Mouse (Mus musculus): ENCODE results near the gene Timm10. TPM values are rescaled to one million over a fixed set of nuclear protein-coding genes. Genes with fewer than 3 reads are reported as not detected.
A peak's percentile ranks its signal among the peaks of the same experiment; 100 is the strongest.

The Timm10 gene
- polyA plus RNA-seq, 1 experiment, result 134 TPM

GRCm38 (mm10) chr2:84803963-84804362 is 22.8 kb upstream of the Timm10 start:
- Histone ChIP-seq H3K4me1 (ENCODE audit: control insufficient read depth, insufficient read depth, insufficient read length, low read length) (no peaks in the 10 kb centered on the region), H3K4me3 (ENCODE audit: insufficient read depth, low read depth, low read length) (no peak overlapping the region), H3K27ac (replicated peaks; ENCODE audit: low read depth, low read length) (no peak overlapping the region)

GRCm38 (mm10) chr2:84806546-84806945 is 20.3 kb upstream of the Timm10 start:
- Histone ChIP-seq H3K4me3 (ENCODE audit: insufficient read depth, low read depth, low read length) (no peak overlapping the region), H3K27ac (replicated peaks; ENCODE audit: low read depth, low read length) (no peak overlapping the region), H3K4me1 (ENCODE audit: control insufficient read depth, insufficient read depth, insufficient read length, low read length) (peaks cover 5% of the 10 kb centered on the region; the same call in 1 of the 2 replicates)

GRCm38 (mm10) chr2:84809330-84809729 is 17.5 kb upstream of the Timm10 start:
- Histone ChIP-seq H3K4me3 (ENCODE audit: insufficient read depth, low read depth, low read length) (no peak overlapping the region), H3K4me1 (ENCODE audit: control insufficient read depth, insufficient read depth, insufficient read length, low read length) (peaks cover 5% of the 10 kb centered on the region; the same call in 1 of the 2 replicates), H3K27ac (replicated peaks; ENCODE audit: low read depth, low read length) (no peak overlapping the region)

GRCm38 (mm10) chr2:84810526-84810885 is 16.3 kb upstream of the Timm10 start:
- peaks cover 5% of the 10 kb centered on the region; the same call in 1 of the 2 replicates for H3K4me1 ChIP-seq (ENCODE audit: control insufficient read depth, insufficient read depth, insufficient read length, low read length)
- H3K4me3 ChIP-seq (ENCODE audit: insufficient read depth, low read depth, low read length), result no peak overlapping the region
- no peak overlapping the region for H3K27ac ChIP-seq (replicated peaks; ENCODE audit: low read depth, low read length)

GRCm38 (mm10) chr2:84810886-84811577 is 15.8 kb upstream of the Timm10 start:
- Histone ChIP-seq H3K4me3 (ENCODE audit: insufficient read depth, low read depth, low read length) (peak overlapping the region; percentile 57), H3K27ac (replicated peaks; ENCODE audit: low read depth, low read length) (no peak overlapping the region), H3K4me1 (ENCODE audit: control insufficient read depth, insufficient read depth, insufficient read length, low read length) (peaks cover 5% of the 10 kb centered on the region; the same call in 1 of the 2 replicates)

GRCm38 (mm10) chr2:84811880-84812279 is 14.9 kb upstream of the Timm10 start:
- Histone ChIP-seq H3K27ac (replicated peaks; ENCODE audit: low read depth, low read length) (no peak overlapping the region), H3K4me3 (ENCODE audit: insufficient read depth, low read depth, low read length) (no peak overlapping the region), H3K4me1 (ENCODE audit: control insufficient read depth, insufficient read depth, insufficient read length, low read length) (peaks cover 5% of the 10 kb centered on the region; the same call in 1 of the 2 replicates)

GRCm38 (mm10) chr2:84812676-84813075 is 14.1 kb upstream of the Timm10 start:
- Histone ChIP-seq H3K4me3 (ENCODE audit: insufficient read depth, low read depth, low read length) (no peak overlapping the region), H3K4me1 (ENCODE audit: control insufficient read depth, insufficient read depth, insufficient read length, low read length) (peaks cover 5% of the 10 kb centered on the region; the same call in 1 of the 2 replicates), H3K27ac (replicated peaks; ENCODE audit: low read depth, low read length) (no peak overlapping the region)

- no peaks in the 10 kb centered on the region for H3K4me1 ChIP-seq (ENCODE audit: control insufficient read depth, insufficient read depth, insufficient read length, low read length)
- no peak overlapping the region for H3K27ac ChIP-seq (replicated peaks; ENCODE audit: low read depth, low read length)
- H3K4me3 ChIP-seq (ENCODE audit: insufficient read depth, low read depth, low read length), result no peak overlapping the region
These were observed 6.9 kb upstream of the Timm10 start for GRCm38 (mm10) chr2:84819861-84820260.

GRCm38 (mm10) chr2:84822552-84822951 is 4.2 kb upstream of the Timm10 start, which contains the start of gene Smtnl1:
TSS of gene Smtnl1 (minus strand) at chr2:84822652.
- H3K27ac ChIP-seq (replicated peaks; ENCODE audit: low read depth, low read length), result no peak within 1 kb of the TSS
- no peaks in the 10 kb centered on the region for H3K4me1 ChIP-seq (ENCODE audit: control insufficient read depth, insufficient read depth, insufficient read length, low read length)
- no peak within 1 kb of the TSS for H3K4me3 ChIP-seq (ENCODE audit: insufficient read depth, low read depth, low read length)

GRCm38 (mm10) chr2:84823237-84823636 is 3.6 kb upstream of the Timm10 start:
- Histone ChIP-seq H3K27ac (replicated peaks; ENCODE audit: low read depth, low read length) (no peak overlapping the region), H3K4me1 (ENCODE audit: control insufficient read depth, insufficient read depth, insufficient read length, low read length) (no peaks in the 10 kb centered on the region), H3K4me3 (ENCODE audit: insufficient read depth, low read depth, low read length) (no peak overlapping the region)

- Histone ChIP-seq H3K27ac (replicated peaks; ENCODE audit: low read depth, low read length) (peak overlapping the region; percentile 87), H3K4me1 (ENCODE audit: control insufficient read depth, insufficient read depth, insufficient read length, low read length) (no peaks in the 10 kb centered on the region), H3K4me3 (ENCODE audit: insufficient read depth, low read depth, low read length) (peak overlapping the region; percentile 87)
These were observed 605 bp downstream of the Timm10 start for GRCm38 (mm10) chr2:84827283-84827920.

GRCm38 (mm10) chr2:84831666-84832391 is 5.0 kb downstream of the Timm10 start:
- Histone ChIP-seq H3K27ac (replicated peaks; ENCODE audit: low read depth, low read length) (no peak overlapping the region), H3K4me3 (ENCODE audit: insufficient read depth, low read depth, low read length) (no peak overlapping the region), H3K4me1 (ENCODE audit: control insufficient read depth, insufficient read depth, insufficient read length, low read length) (no peaks in the 10 kb centered on the region)

GRCm38 (mm10) chr2:84837107-84837506 is 10.3 kb downstream of the Timm10 start:
- 0 out of 2 replicates have a peak, but pooled peaks cover 3% of the 10 kb centered on the region for H3K4me1 ChIP-seq (ENCODE audit: control insufficient read depth, insufficient read depth, insufficient read length, low read length)
- H3K27ac ChIP-seq (replicated peaks; ENCODE audit: low read depth, low read length), result no peak overlapping the region
- no peak overlapping the region for H3K4me3 ChIP-seq (ENCODE audit: insufficient read depth, low read depth, low read length)

GRCm38 (mm10) chr2:84837817-84838592 is 11.2 kb downstream of the Timm10 start:
- Histone ChIP-seq H3K27ac (replicated peaks; ENCODE audit: low read depth, low read length) (no peak overlapping the region), H3K4me1 (ENCODE audit: control insufficient read depth, insufficient read depth, insufficient read length, low read length) (0 out of 2 replicates have a peak, but pooled peaks cover 3% of the 10 kb centered on the region), H3K4me3 (ENCODE audit: insufficient read depth, low read depth, low read length) (no peak overlapping the region)

GRCm38 (mm10) chr2:84838593-84838949 is 11.8 kb downstream of the Timm10 start, which contains the start of gene Slc43a1:
TSS of gene Slc43a1 (plus strand) at chr2:84838850.
- H3K4me1 ChIP-seq (ENCODE audit: control insufficient read depth, insufficient read depth, insufficient read length, low read length), result 0 out of 2 replicates have a peak, but pooled peaks cover 3% of the 10 kb centered on the region
- no peak within 1 kb of the TSS for H3K27ac ChIP-seq (replicated peaks; ENCODE audit: low read depth, low read length)
- H3K4me3 ChIP-seq (ENCODE audit: insufficient read depth, low read depth, low read length), result peak within 1 kb of the TSS; percentile 65
